Mouse (Mus musculus) hindbrain, embryonic 13.5 days (tissue): ENCODE data around the gene Gm20388. TPM values are rescaled to one million over a fixed set of nuclear protein-coding genes. Genes with fewer than 3 reads are reported as not detected.

ENCODE experiments used
- ATAC-seq: fragments of 200-750 bp; cut with Nextera tagmentation; 2 replicates; pipeline ENCODE4 v1.8.0; 2017; ENCODE audit warnings: moderate TSS enrichment; ENCODE audit not compliant: low FRiP score
- H3K27ac ChIP-seq: fragments of 300-500 bp; sonication (generic); 2 replicates; pipeline ENCODE4 v1.5.1; 2015; ENCODE audit warnings: inconsistent platforms, mild to moderate bottlenecking, moderate library complexity
- H3K27me3 ChIP-seq: fragments of 300-500 bp; sonication (generic); 2 replicates; pipeline ENCODE4 v1.6.1; 2015; ENCODE audit warnings: mild to moderate bottlenecking, inconsistent platforms
- H3K36me3 ChIP-seq: fragments of 300-500 bp; sonication (generic); 2 replicates; pipeline ENCODE4 v1.6.1; 2015; ENCODE audit warnings: mild to moderate bottlenecking, inconsistent platforms
- H3K4me1 ChIP-seq: fragments of 300-500 bp; sonication (generic); replicated peaks from 2 replicates; pipeline ENCODE4 v1.6.1; 2015; ENCODE audit warnings: inconsistent platforms
- H3K4me2 ChIP-seq: fragments of 300-500 bp; sonication (generic); 2 replicates; pipeline ENCODE4 v1.6.1; 2015; ENCODE audit warnings: inconsistent platforms, mild to moderate bottlenecking, moderate library complexity
- H3K4me3 ChIP-seq: fragments of 300-500 bp; sonication (generic); 2 replicates; pipeline ENCODE4 v1.5.1; 2015; ENCODE audit warnings: mild to moderate bottlenecking, inconsistent platforms
- H3K9ac ChIP-seq: fragments of 300-500 bp; sonication (generic); 2 replicates; pipeline ENCODE4 v1.6.1; 2015; ENCODE audit warnings: mild to moderate bottlenecking, inconsistent platforms
- H3K9me3 ChIP-seq: fragments of 300-500 bp; sonication (generic); 2 replicates; pipeline ENCODE4 v1.6.1; 2016; ENCODE audit warnings: inconsistent platforms
- WGBS: fragments of 180-500 bp; shearing (Covaris S2); methylation state at CpG from one replicate; pipeline ENCODE4 v1.1.7; 2015; 5-methylcytosine and 5-hydroxymethylcytosine counted together
- polyA plus RNA-seq: library from polyadenylated mRNA; unstranded; fragments of >200 nt; fragmentation: Nextera tagmentation; extraction: Ambion mirVana; gene quantifications from 2 replicates; pipeline ENCODE4 v1.2.1, GENCODE M21; 2015

Gm20388 gene
- polyA plus RNA-seq, 1 experiment from 2014 or later, result 1.9 TPM

DNA sequence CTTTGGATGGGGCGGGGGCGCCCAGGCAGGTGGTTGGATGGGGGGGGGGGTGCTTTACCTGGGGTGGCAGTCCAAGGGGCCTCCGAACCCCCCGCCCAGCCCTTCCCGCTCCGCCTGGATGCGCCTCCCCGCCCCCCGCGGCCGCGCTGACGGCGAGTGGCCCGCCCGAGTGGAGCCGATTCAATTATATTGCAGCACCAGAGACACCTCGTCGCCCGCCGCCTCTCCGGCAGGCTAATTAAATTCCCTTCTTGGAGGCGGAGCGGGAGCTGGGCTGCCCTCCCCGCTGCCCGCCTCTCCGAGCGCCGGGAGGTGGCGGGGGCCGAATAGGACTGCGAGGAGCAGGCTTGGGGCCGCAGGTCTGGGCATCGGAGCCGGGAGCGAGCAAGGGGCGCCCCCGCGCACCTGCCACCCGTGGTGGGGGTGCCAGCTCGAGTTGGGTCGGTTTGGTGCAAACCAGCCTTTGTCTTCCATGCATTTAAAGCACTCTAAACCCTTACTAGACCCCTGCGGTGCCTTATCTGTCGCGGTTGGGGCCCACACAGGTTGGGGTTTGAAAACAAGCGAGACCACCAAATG lies 627.3 kb downstream of the Gm20388 start:
- H3K4me2 ChIP-seq, result peak overlapping the region; percentile 98
- peak overlapping the region; percentile 99 for H3K27ac ChIP-seq
- no peaks in the 10 kb centered on the region for H3K27me3 ChIP-seq
- no peaks in the 10 kb centered on the region for H3K36me3 ChIP-seq
- no peaks in the 10 kb centered on the region for H3K9me3 ChIP-seq
- WGBS, result 1% methylated on average over 38 of the region's 46 CpGs
- H3K9ac ChIP-seq, result peak overlapping the region; percentile 87
- peak overlapping the region; percentile 59 for H3K4me3 ChIP-seq
- H3K4me1 ChIP-seq, result peaks cover 97% of the 10 kb centered on the region
- peak; percentile 47 for ATAC-seq

DNA sequence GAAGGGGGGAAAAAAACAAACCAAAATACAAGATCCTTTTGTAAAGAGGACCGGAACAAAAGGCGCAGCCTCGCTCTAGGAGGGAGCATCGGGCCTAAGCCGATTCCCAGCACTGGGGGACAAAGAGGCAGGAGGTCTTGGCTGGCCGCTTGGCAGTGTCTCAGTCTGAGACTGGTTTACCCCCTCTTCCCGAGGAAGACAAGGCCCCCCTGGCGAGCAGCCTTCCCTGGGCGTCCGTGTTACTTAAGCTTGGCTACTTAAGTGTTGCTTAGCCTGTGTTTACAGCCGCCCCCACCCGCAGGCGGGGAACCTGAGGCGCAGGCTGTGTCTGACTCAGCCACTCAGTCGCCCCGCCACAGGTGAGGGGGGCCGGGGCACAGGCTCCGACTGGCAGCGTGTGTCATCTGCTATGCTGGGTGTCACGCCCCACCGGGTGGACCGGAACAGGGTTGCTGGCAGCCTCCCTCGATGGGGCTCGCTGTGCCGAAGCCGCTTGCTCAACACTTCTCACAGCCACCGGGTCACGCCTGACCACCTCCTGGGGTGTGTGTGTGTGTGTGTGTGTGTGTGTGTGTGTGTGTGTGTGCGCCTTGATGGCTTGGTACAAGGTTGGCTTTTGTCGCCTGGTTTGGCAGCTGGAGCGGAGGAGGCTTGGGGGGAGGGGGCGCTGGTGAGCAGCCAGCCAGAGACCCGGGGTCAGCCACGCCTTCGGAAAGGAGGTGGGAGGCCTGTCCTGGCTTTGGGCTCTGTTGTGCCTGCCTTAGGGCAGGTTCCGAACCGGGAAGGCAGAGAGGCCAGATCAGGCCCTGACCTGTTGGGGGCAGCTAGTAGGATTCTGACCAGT lies 628.0 kb downstream of the Gm20388 start:
- H3K36me3 ChIP-seq, result no peaks in the 10 kb centered on the region
- H3K4me2 ChIP-seq, result peak overlapping the region; percentile 98
- peaks cover 97% of the 10 kb centered on the region for H3K4me1 ChIP-seq
- H3K9me3 ChIP-seq, result no peaks in the 10 kb centered on the region
- peak overlapping the region; percentile 59 for H3K4me3 ChIP-seq
- peak overlapping the region; percentile 87 for H3K9ac ChIP-seq
- H3K27ac ChIP-seq, result peak overlapping the region; percentile 99
- peak; percentile 44; the same call in 1 of the 2 replicates for ATAC-seq
- H3K27me3 ChIP-seq, result no peaks in the 10 kb centered on the region
- under 1% methylated on average over 35 of the region's 37 CpGs for WGBS

DNA sequence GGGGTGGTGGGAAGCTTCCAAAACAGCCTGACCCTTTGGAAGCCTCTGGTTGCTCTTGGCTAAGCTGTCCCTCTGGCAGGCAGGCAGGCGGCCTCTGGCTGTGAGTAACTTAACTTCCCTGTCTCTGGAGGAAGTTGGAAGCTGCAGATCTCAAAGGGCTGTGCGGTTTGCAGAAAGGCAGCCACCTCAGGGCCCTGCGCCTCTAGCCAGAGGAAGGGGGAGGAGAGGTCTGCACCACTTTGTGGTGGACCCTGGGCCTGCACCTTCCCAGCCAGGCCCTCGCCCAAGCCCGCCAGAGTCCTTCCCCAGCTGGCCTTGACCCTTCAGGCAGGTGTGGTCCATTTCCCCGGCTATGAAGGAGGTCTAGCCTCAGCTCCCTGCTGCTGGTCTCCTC lies 628.7 kb downstream of the Gm20388 start:
- Histone ChIP-seq H3K4me3 (peak overlapping the region; percentile 59), H3K9me3 (no peaks in the 10 kb centered on the region), H3K27ac (peak overlapping the region; percentile 99), H3K4me2 (peak overlapping the region; percentile 98), H3K36me3 (no peaks in the 10 kb centered on the region), H3K4me1 (peaks cover 96% of the 10 kb centered on the region), H3K9ac (peak overlapping the region; percentile 87), H3K27me3 (no peaks in the 10 kb centered on the region)
- WGBS, result 43% methylated on average over 6 of the region's 6 CpGs
- ATAC-seq, result no peak

GRCm38 (mm10) chr8:120539775-120540625 lies 629.4 kb downstream of the Gm20388 start:
- peaks cover 93% of the 10 kb centered on the region for H3K4me1 ChIP-seq
- peak overlapping the region; percentile 98 for H3K4me2 ChIP-seq
- peak overlapping the region; percentile 59; the same call in 1 of the 2 replicates for H3K4me3 ChIP-seq
- 20% methylated on average over 23 of the region's 23 CpGs for WGBS
- H3K9ac ChIP-seq, result peak overlapping the region; percentile 87
- peak overlapping the region; percentile 99 for H3K27ac ChIP-seq
- ATAC-seq, result no peak
- H3K9me3 ChIP-seq, result no peaks in the 10 kb centered on the region
- H3K27me3 ChIP-seq, result no peaks in the 10 kb centered on the region
- H3K36me3 ChIP-seq, result no peaks in the 10 kb centered on the region

DNA sequence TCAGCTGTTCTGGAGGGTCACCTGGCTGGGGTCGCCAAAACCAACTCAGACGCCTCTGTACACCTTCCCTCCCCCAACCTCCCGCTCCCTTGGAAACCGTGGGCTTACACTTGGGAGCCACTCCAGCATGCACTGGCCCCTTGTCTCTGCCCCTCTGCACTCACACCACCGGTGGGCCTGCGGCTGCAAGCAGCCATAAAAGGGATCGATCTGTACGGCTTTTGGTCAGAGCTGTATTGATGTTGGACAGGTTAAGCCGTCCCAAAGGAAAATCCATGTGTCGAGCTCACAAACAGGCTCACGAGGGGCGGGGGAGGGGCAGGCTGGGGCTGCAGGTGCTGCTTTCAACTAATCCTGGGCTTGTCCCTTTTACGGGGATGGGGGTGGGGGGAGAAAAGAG lies 632.4 kb downstream of the Gm20388 start:
- WGBS, result 20% methylated on average over 13 of the region's 13 CpGs
- ATAC-seq, result no peak
- Histone ChIP-seq H3K4me1 (peaks cover 94% of the 10 kb centered on the region), H3K27ac (peak overlapping the region; percentile 71), H3K36me3 (no peaks in the 10 kb centered on the region), H3K4me2 (peak overlapping the region; percentile 21; the same call in 1 of the 2 replicates), H3K9ac (peak overlapping the region; percentile 59; the same call in 1 of the 2 replicates), H3K9me3 (no peaks in the 10 kb centered on the region), H3K4me3 (no peak overlapping the region), H3K27me3 (no peaks in the 10 kb centered on the region)

DNA sequence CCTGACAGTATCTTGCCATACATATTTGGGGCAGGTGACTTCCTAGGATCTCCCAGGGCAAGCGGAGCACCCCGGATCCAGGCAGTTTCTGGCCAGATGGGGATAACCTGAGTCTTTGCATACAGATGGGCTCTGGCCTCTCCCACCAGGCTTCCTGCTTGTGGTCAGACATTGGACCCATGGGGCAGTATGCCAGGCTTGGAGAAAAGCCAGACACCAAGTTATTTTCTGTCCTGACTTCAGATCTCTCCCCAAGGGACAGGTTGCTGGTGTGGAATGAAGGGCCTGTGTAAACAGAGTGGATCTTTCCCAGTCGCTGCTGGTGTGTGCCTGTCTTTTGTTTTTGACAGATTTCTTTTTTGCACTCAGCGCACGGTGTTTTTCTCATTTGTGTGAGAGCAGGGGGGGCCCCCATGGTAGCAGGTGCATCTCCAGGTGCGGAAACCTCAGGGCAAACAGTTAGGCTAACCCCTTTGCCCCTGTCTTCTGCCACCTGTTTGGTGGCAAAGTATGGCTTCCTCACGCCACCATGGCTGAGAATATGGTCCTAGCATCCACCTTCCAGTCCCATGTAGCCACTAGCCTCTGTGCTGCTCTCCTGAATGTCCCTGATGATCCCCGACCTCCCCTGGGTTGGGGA lies 632.9 kb downstream of the Gm20388 start:
- H3K27me3 ChIP-seq, result no peaks in the 10 kb centered on the region
- peak overlapping the region; percentile 21; the same call in 1 of the 2 replicates for H3K4me2 ChIP-seq
- no peaks in the 10 kb centered on the region for H3K36me3 ChIP-seq
- H3K9ac ChIP-seq, result 0 out of 2 replicates have a peak overlapping the region, but pooled peaks have one; percentile 36
- no peak for ATAC-seq
- H3K4me3 ChIP-seq, result no peak overlapping the region
- 49% methylated on average over 8 of the region's 8 CpGs for WGBS
- no peaks in the 10 kb centered on the region for H3K9me3 ChIP-seq
- peaks cover 94% of the 10 kb centered on the region for H3K4me1 ChIP-seq
- H3K27ac ChIP-seq, result peak overlapping the region; percentile 71

DNA sequence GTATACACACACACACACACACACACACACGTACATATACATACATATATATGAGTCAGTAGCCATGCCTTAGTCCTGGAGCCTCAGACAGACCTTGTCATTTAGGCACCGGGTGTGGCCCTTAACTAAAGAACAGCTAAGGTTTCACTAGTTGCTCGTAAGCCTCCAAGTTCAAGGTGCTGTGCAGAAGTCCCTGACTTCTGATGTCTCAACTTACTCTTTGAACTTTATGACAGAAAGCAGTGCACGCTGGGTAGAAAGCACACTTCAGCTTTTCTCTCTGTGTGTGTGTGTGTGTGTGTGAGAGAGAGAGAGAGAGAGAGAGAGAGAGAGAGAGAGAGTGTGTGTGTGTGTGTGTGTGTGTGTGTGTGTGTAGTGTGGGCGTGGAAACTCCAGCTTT lies 633.5 kb downstream of the Gm20388 start:
- Histone ChIP-seq H3K4me1 (peaks cover 94% of the 10 kb centered on the region), H3K36me3 (no peaks in the 10 kb centered on the region), H3K4me2 (no peak overlapping the region), H3K4me3 (no peak overlapping the region), H3K27ac (no peak overlapping the region), H3K27me3 (no peaks in the 10 kb centered on the region), H3K9me3 (no peaks in the 10 kb centered on the region), H3K9ac (no peak overlapping the region)
- WGBS, result 90% methylated on average over 5 of the region's 5 CpGs
- no peak for ATAC-seq

DNA sequence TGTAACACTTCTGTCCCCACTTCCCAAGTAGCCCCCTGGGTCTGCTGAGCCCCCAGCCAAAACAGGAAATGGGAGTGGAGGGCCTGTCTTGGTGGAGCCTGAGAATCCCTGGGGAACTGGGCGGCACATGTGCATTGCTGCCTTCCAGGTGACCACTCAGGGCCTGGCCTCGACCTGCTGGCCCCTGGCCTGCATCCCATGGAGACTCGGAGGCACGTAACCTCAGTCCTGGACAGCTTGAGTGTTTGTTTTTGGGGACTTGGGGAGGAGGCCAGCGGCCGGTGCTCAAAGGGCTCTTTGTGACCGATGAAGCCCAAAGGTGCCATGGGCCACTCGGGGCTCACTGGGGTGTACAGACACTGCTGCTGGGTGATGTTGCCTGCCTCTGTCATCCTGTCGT lies 636.9 kb downstream of the Gm20388 start:
- Histone ChIP-seq H3K9ac (peak overlapping the region; percentile 25; the same call in 1 of the 2 replicates), H3K27ac (peak overlapping the region; percentile 95), H3K9me3 (no peaks in the 10 kb centered on the region), H3K4me3 (no peak overlapping the region), H3K4me2 (peak overlapping the region; percentile 58; the same call in 1 of the 2 replicates), H3K27me3 (no peaks in the 10 kb centered on the region), H3K4me1 (peaks cover 96% of the 10 kb centered on the region), H3K36me3 (no peaks in the 10 kb centered on the region)
- WGBS, result 68% methylated on average over 9 of the region's 9 CpGs
- no peak for ATAC-seq

DNA sequence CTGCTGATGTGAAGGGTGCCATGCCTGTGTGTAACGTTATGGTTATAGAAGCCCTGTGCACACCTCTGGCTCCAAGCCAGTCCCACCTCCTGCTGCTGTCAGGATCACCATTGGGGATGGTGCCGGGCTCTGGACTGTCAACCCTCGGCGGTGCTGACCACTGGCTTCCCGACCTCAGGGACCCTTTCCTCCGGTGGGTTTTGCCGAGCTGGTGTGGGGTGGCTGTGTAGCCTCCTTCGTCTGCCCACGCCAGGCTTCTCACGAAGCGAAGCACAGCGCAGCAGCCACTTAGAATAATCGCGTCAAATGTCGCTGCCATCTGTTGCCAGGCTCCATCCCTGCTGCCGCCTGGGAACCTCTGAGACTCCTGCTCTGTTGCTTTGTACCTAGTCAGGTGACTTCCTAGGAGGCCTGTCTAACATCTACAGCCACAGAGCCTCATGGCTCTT lies 637.7 kb downstream of the Gm20388 start:
- Histone ChIP-seq H3K27ac (peak overlapping the region; percentile 95), H3K9ac (peak overlapping the region; percentile 46), H3K4me2 (peak overlapping the region; percentile 58), H3K4me3 (no peak overlapping the region), H3K27me3 (no peaks in the 10 kb centered on the region), H3K36me3 (no peaks in the 10 kb centered on the region), H3K9me3 (no peaks in the 10 kb centered on the region), H3K4me1 (peaks cover 96% of the 10 kb centered on the region)
- ATAC-seq, result no peak
- 26% methylated on average over 16 of the region's 16 CpGs for WGBS

GRCm38 (mm10) chr8:120549321-120549921 lies 638.8 kb downstream of the Gm20388 start:
- no peaks in the 10 kb centered on the region for H3K27me3 ChIP-seq
- peak; percentile 37 for ATAC-seq
- WGBS, result 3% methylated on average over 25 of the region's 25 CpGs
- H3K9ac ChIP-seq, result peak overlapping the region; percentile 68
- H3K9me3 ChIP-seq, result no peaks in the 10 kb centered on the region
- peak overlapping the region; percentile 95 for H3K27ac ChIP-seq
- H3K36me3 ChIP-seq, result 0 out of 2 replicates have a peak, but pooled peaks cover 9% of the 10 kb centered on the region
- H3K4me1 ChIP-seq, result peaks cover 98% of the 10 kb centered on the region
- H3K4me3 ChIP-seq, result peak overlapping the region; percentile 15; the same call in 1 of the 2 replicates
- H3K4me2 ChIP-seq, result peak overlapping the region; percentile 58

DNA sequence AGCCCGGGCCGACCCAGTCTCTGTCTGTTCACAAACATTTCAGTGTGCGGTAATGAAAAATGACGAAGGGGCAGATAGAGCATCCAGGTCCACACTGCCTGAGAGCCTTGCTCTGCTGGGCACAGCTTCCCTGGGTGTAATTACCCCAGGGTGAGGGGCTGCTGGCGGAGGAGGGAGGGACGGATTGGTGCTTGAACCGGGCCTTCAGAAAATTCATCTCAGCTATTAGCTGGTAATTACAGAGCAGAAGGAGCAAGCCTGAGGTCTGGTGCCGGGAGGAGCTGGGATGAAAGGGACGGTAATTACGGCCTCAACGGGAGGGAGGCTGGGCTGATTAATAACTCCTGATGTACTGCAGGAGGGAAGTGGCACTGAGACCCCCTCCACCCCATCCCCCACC lies 639.3 kb downstream of the Gm20388 start:
- Histone ChIP-seq H3K9ac (peak overlapping the region; percentile 68), H3K4me1 (peaks cover 100% of the 10 kb centered on the region), H3K4me2 (peak overlapping the region; percentile 58), H3K27ac (peak overlapping the region; percentile 95), H3K36me3 (peaks cover 10% of the 10 kb centered on the region; the same call in 1 of the 2 replicates), H3K4me3 (peak overlapping the region; percentile 15; the same call in 1 of the 2 replicates), H3K27me3 (no peaks in the 10 kb centered on the region), H3K9me3 (no peaks in the 10 kb centered on the region)
- peak; percentile 52 for ATAC-seq
- 6% methylated on average over 11 of the region's 11 CpGs for WGBS
